Mouse (Mus musculus) liver, embryonic 12.5 days (tissue): ENCODE measurements around the gene Troap. TPM values are rescaled to one million over a fixed set of nuclear protein-coding genes. Genes with fewer than 3 reads are reported as not detected.

Source experiments
- ATAC-seq: fragments of 200-750 bp; cut with Nextera tagmentation; 2 replicates; pipeline ENCODE4 v1.8.0; 2017; ENCODE audit warnings: moderate number of reproducible peaks, mild to moderate bottlenecking, moderate library complexity
- H3K27ac ChIP-seq: fragments of 300-500 bp; sonication (generic); 2 replicates; pipeline ENCODE4 v1.5.1; 2016; ENCODE audit warnings: mild to moderate bottlenecking
- H3K27me3 ChIP-seq: fragments of 300-500 bp; sonication (generic); replicated peaks from 2 replicates; pipeline ENCODE4 v1.6.1; 2016; ENCODE audit warnings: mild to moderate bottlenecking, moderate library complexity
- H3K36me3 ChIP-seq: fragments of 300-500 bp; sonication (generic); 2 replicates; pipeline ENCODE4 v1.6.1; 2016; ENCODE audit warnings: mild to moderate bottlenecking, moderate library complexity
- H3K4me1 ChIP-seq: fragments of 300-500 bp; sonication (generic); 2 replicates; pipeline ENCODE4 v1.6.1; 2016
- H3K4me2 ChIP-seq: fragments of 300-500 bp; sonication (generic); 2 replicates; pipeline ENCODE4 v1.6.1; 2016; ENCODE audit warnings: mild to moderate bottlenecking, moderate library complexity
- H3K4me3 ChIP-seq: fragments of 300-500 bp; sonication (generic); 2 replicates; pipeline ENCODE4 v1.5.1; 2016; ENCODE audit warnings: mild to moderate bottlenecking, moderate library complexity
- H3K9ac ChIP-seq: fragments of 300-500 bp; sonication (generic); 2 replicates; pipeline ENCODE4 v1.6.1; 2016; ENCODE audit warnings: mild to moderate bottlenecking, moderate library complexity
- H3K9me3 ChIP-seq: fragments of 300-500 bp; sonication (generic); replicated peaks from 2 replicates; pipeline ENCODE4 v1.6.1; 2016; ENCODE audit warnings: mild to moderate bottlenecking, moderate library complexity
- WGBS: fragments of 180-500 bp; shearing (Covaris S2); methylation state at CpG from one replicate; pipeline ENCODE4 v1.1.7; 2016; ENCODE audit not compliant: insufficient replicate concordance; 5-methylcytosine and 5-hydroxymethylcytosine counted together
- polyA plus RNA-seq: library from polyadenylated mRNA; unstranded; fragments of >200 nt; fragmentation: Nextera tagmentation; extraction: Ambion mirVana; gene quantifications from 2 replicates; pipeline ENCODE4 v1.2.1, GENCODE M21; 2016

Troap gene
- polyA plus RNA-seq, 1 experiment from 2014 or later, result 23.6 TPM

- whole genome bisulfite sequencing, result 1% methylated on average over 56 of the region's 56 CpGs
- no peak overlapping the region for H3K27ac ChIP-seq
- H3K9me3 ChIP-seq, result no peaks in the 10 kb centered on the region
- ATAC-seq, result no peak; the same call in 1 of the 2 replicates
- no peak overlapping the region for H3K9ac ChIP-seq
- peak overlapping the region; percentile 68 for H3K4me2 ChIP-seq
- H3K4me1 ChIP-seq, result peaks cover 39% of the 10 kb centered on the region
- H3K27me3 ChIP-seq, result peaks cover 100% of the 10 kb centered on the region
- peak overlapping the region; percentile 48 for H3K4me3 ChIP-seq
- H3K36me3 ChIP-seq, result no peaks in the 10 kb centered on the region
Observed at GRCm38 (mm10) chr15:99093291-99094258, 19.2 kb downstream of the Troap start.

DNA sequence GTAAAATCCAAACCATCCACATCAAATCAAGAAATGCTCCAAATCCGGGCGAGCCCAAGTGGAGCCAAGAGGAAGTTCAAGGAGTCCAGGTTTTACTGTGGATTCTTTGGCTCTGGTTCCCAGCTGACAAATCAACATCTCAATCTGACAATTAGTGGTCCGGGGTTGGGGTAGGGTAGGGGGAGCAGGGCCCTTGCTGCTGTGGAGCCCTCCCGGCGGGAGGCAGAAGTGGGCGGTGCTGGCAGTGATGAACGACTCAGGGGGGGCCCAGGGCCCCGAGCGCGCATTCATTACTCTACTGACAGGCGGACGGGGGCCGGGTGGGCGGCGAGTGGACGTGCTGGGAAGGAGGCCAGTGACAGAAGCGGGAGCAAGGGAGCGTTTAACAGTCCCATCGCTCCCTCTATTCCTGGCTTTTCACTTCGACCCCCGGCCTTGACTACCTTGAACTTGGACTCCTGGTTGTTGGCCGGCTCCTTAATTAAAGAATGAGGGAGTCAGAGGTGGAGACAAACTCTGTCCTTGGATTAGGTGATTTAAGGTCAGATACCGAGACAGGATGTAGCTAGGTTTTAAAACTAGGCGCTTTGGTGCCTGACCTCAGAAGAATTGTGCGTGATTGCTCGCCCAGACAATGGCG is 20.4 kb downstream of the Troap start:
- no peak overlapping the region for H3K4me2 ChIP-seq
- no peak overlapping the region for H3K27ac ChIP-seq
- peaks cover 100% of the 10 kb centered on the region for H3K27me3 ChIP-seq
- WGBS, result 4% methylated on average over 27 of the region's 27 CpGs
- no peaks in the 10 kb centered on the region for H3K36me3 ChIP-seq
- H3K9me3 ChIP-seq, result no peaks in the 10 kb centered on the region
- peaks cover 36% of the 10 kb centered on the region for H3K4me1 ChIP-seq
- no peak overlapping the region for H3K9ac ChIP-seq
- ATAC-seq, result no peak
- H3K4me3 ChIP-seq, result no peak overlapping the region

GRCm38 (mm10) chr15:99095356-99095755 is 21.0 kb downstream of the Troap start:
- Histone ChIP-seq H3K4me1 (peaks cover 36% of the 10 kb centered on the region), H3K9me3 (no peaks in the 10 kb centered on the region), H3K4me3 (no peak overlapping the region), H3K4me2 (no peak overlapping the region), H3K36me3 (no peaks in the 10 kb centered on the region), H3K27me3 (peaks cover 100% of the 10 kb centered on the region), H3K9ac (no peak overlapping the region), H3K27ac (no peak overlapping the region)
- 12% methylated on average over 6 of the region's 6 CpGs for WGBS
- ATAC-seq, result no peak

DNA sequence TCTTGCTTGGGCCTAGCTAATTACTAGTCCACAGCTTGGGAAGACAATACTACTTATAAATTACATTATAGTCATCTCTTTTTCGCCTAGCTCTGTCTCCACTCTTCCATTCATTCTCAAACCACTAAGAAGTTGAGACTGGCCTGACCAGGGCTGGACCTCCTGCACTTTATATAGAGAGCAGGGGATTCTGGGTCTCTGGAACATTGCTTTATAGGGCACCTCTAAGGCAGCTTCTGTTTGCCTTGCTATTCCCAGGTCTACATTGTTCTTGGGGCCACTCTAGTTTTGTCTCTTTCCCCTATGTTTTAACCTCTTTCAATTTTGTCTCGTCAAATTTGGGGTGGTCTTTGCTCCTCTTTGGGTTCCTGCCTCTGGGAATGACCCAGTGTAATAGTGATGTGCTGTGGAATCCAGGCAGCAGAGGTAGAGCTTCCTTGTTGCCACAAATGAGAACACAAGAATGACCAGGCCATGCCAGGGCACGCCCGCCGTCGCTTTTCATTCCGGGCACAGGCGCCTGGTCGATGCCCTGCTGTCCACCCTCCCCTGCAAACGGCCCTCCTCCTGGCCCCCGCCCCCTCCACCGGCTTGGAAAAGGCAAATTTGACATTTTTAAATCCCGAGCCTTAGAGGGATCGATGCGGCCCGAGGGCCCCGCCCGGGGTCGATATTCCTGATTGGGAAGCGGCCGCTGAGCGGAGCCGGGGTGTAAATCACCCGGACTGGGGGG is 21.9 kb downstream of the Troap start:
- Histone ChIP-seq H3K9me3 (no peaks in the 10 kb centered on the region), H3K4me3 (peak overlapping the region; percentile 37), H3K27me3 (peaks cover 100% of the 10 kb centered on the region), H3K36me3 (no peaks in the 10 kb centered on the region), H3K9ac (no peak overlapping the region), H3K4me1 (peaks cover 36% of the 10 kb centered on the region), H3K27ac (no peak overlapping the region), H3K4me2 (peak overlapping the region; percentile 66)
- no peak for ATAC-seq
- 8% methylated on average over 24 of the region's 24 CpGs for WGBS

GRCm38 (mm10) chr15:99096831-99097500 is 22.6 kb downstream of the Troap start:
- Histone ChIP-seq H3K27me3 (peaks cover 98% of the 10 kb centered on the region), H3K4me1 (peaks cover 36% of the 10 kb centered on the region), H3K36me3 (no peaks in the 10 kb centered on the region), H3K4me2 (peak overlapping the region; percentile 66), H3K9ac (no peak overlapping the region), H3K27ac (no peak overlapping the region), H3K9me3 (no peaks in the 10 kb centered on the region), H3K4me3 (peak overlapping the region; percentile 37)
- no peak for ATAC-seq
- WGBS, result under 1% methylated on average over 57 of the region's 58 CpGs

GRCm38 (mm10) chr15:99097840-99098492 is 23.6 kb downstream of the Troap start:
- H3K27ac ChIP-seq, result no peak overlapping the region
- no peak for ATAC-seq

DNA sequence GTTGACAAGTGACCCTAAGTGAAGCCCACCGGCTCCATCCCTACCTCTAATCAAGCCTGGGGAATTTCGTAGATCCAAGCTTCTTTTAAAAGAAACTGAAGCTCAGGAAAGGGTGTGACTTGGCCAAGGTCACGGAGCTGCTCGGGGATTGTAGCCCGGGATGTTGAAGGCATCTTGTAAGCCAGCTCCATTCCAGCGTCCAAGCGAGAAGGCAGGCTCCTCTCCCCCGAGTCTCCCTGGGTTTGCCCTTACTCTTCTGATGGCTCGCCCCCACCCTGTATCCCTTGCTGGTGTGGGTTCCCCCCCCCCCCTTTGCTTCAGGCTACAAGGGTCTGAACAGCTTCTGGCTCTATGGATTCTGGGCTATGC is 24.1 kb downstream of the Troap start:
- WGBS, result 3% methylated on average over 9 of the region's 9 CpGs
- H3K4me1 ChIP-seq, result peaks cover 34% of the 10 kb centered on the region
- peak overlapping the region; percentile 37 for H3K4me3 ChIP-seq
- H3K27ac ChIP-seq, result no peak overlapping the region
- H3K4me2 ChIP-seq, result peak overlapping the region; percentile 66
- peaks cover 83% of the 10 kb centered on the region for H3K27me3 ChIP-seq
- ATAC-seq, result 0 out of 2 replicates have a peak, but pooled peaks have one; percentile 11
- no peaks in the 10 kb centered on the region for H3K36me3 ChIP-seq
- no peak overlapping the region for H3K9ac ChIP-seq
- no peaks in the 10 kb centered on the region for H3K9me3 ChIP-seq

More at GRCm38 (mm10) chr15:99097840-99098492, 23.6 kb downstream of the Troap start:
- Histone ChIP-seq H3K36me3 (no peaks in the 10 kb centered on the region), H3K27me3 (peaks cover 88% of the 10 kb centered on the region), H3K9me3 (no peaks in the 10 kb centered on the region), H3K4me2 (peak overlapping the region; percentile 66), H3K4me3 (peak overlapping the region; percentile 37), H3K9ac (no peak overlapping the region), H3K4me1 (peaks cover 36% of the 10 kb centered on the region)
- 1% methylated on average over 39 of the region's 39 CpGs for WGBS

- Histone ChIP-seq H3K9ac (peak overlapping the region; percentile 48; the same call in 1 of the 2 replicates), H3K36me3 (no peaks in the 10 kb centered on the region), H3K27me3 (peaks cover 76% of the 10 kb centered on the region), H3K4me1 (peaks cover 29% of the 10 kb centered on the region), H3K4me2 (peak overlapping the region; percentile 66), H3K27ac (peak overlapping the region; percentile 62), H3K9me3 (no peaks in the 10 kb centered on the region), H3K4me3 (peak overlapping the region; percentile 38)
- peak; percentile 78 for ATAC-seq
- 3% methylated on average over 15 of the region's 15 CpGs for WGBS
Observed at GRCm38 (mm10) chr15:99099139-99099556, 24.8 kb downstream of the Troap start.

DNA sequence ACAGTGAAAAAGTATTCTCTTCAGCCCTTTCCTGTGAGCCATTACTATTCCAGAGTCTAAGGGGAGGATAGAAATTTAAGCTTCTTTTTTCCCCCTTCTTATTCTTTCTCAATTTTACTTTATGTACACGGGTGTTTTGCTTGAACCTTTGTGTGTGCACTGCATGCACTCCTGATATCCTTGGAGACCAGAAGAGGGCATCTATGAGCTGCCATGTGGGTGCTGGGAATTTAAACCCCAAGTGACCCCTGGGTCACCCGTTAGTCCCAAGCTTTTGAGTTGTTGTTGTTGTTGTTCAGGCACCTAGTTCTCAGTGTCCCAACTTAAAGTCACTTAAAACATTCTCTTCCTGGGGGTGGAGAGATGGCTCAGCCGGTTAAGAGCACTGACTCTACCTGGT is 25.6 kb downstream of the Troap start:
- Histone ChIP-seq H3K36me3 (no peaks in the 10 kb centered on the region), H3K27me3 (peaks cover 68% of the 10 kb centered on the region), H3K9ac (0 out of 2 replicates have a peak overlapping the region, but pooled peaks have one; percentile 48), H3K4me2 (peak overlapping the region; percentile 66), H3K4me1 (peaks cover 25% of the 10 kb centered on the region), H3K27ac (no peak overlapping the region; the same call in 1 of the 2 replicates), H3K9me3 (no peaks in the 10 kb centered on the region), H3K4me3 (peak overlapping the region; percentile 38)
- WGBS, result 32% methylated on average over 3 of the region's 3 CpGs
- ATAC-seq, result no peak

DNA sequence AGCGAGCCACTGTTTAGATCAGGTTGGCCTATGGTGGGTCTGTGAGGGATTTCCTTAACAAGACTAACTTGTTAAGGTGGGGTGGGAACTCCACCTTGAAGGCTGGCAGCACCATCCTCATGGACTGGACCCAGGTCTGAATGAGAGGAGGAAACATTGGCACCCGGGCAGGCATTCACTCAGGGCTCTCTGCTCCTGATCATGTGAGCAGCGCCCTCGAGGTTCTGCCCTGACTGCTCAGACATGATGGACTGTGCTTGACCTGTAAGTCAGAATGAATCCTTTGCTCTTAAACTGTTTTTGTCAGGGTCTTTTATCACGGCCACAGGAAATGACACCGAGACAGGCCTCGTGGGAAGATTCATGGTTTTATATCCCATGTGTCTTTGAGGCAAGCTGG is 30.9 kb downstream of the Troap start:
- no peaks in the 10 kb centered on the region for H3K9me3 ChIP-seq
- 0 out of 2 replicates have a peak, but pooled peaks cover 3% of the 10 kb centered on the region for H3K4me1 ChIP-seq
- H3K4me3 ChIP-seq, result no peak overlapping the region
- peaks cover 8% of the 10 kb centered on the region; the same call in 1 of the 2 replicates for H3K36me3 ChIP-seq
- no peak overlapping the region for H3K4me2 ChIP-seq
- 38% methylated on average over 7 of the region's 7 CpGs for WGBS
- H3K9ac ChIP-seq, result no peak overlapping the region
- H3K27ac ChIP-seq, result no peak overlapping the region
- ATAC-seq, result no peak
- H3K27me3 ChIP-seq, result peaks cover 19% of the 10 kb centered on the region

- ATAC-seq, result no peak
- H3K4me2 ChIP-seq, result no peak overlapping the region
- H3K4me3 ChIP-seq, result no peak overlapping the region
- H3K27ac ChIP-seq, result no peak overlapping the region
- WGBS, result 65% methylated on average over 3 of the region's 3 CpGs
- H3K9me3 ChIP-seq, result no peaks in the 10 kb centered on the region
- peaks cover 8% of the 10 kb centered on the region; the same call in 1 of the 2 replicates for H3K36me3 ChIP-seq
- no peak overlapping the region for H3K9ac ChIP-seq
- H3K27me3 ChIP-seq, result 0 out of 2 replicates have a peak, but pooled peaks cover 6% of the 10 kb centered on the region
- peaks cover 12% of the 10 kb centered on the region; the same call in 1 of the 2 replicates for H3K4me1 ChIP-seq
Observed at GRCm38 (mm10) chr15:99107866-99108265, 33.5 kb downstream of the Troap start.
